Mouse (Mus musculus): ENCODE results near the gene Pla2g4f.

The Pla2g4f gene

GRCm38 (mm10) chr2:120313976-120314375 is at the start of gene Pla2g4f:
Gene Pla2g4f, minus strand, starts transcription at chr2:120314165.
- no peak for DNase-seq (ENCODE audit: low read depth)

GRCm38 (mm10) chr2:120360425-120360824 is 46.5 kb upstream of the Pla2g4f start:
- no peak for DNase-seq (ENCODE audit: low read depth)

GRCm38 (mm10) chr2:120352682-120353646 is 39.0 kb upstream of the Pla2g4f start, which contains the start of gene Vps39:
Gene Vps39, minus strand, starts transcription at chr2:120353137.
- DNase-seq (ENCODE audit: low read depth): peak; percentile 95

GRCm38 (mm10) chr2:120351321-120351720 is 37.4 kb upstream of the Pla2g4f start:
- no peak for DNase-seq (ENCODE audit: low read depth)

GRCm38 (mm10) chr2:120348120-120348519 is 34.2 kb upstream of the Pla2g4f start:
- no peak for DNase-seq (ENCODE audit: low read depth)

GRCm38 (mm10) chr2:120341741-120342140 is 27.8 kb upstream of the Pla2g4f start:
- DNase-seq (ENCODE audit: low read depth): no peak

GRCm38 (mm10) chr2:120337886-120338285 is 23.9 kb upstream of the Pla2g4f start:
- DNase-seq (ENCODE audit: low read depth): peak; percentile 4

- peak; percentile 42 for DNase-seq (ENCODE audit: low read depth)
Observed at GRCm38 (mm10) chr2:120331575-120331974, 17.6 kb upstream of the Pla2g4f start.

GRCm38 (mm10) chr2:120315077-120315476 is 1.1 kb upstream of the Pla2g4f start:
- no peak for DNase-seq (ENCODE audit: low read depth)

- DNase-seq (ENCODE audit: low read depth): no peak
Observed at GRCm38 (mm10) chr2:120314487-120314886, 522 bp upstream of the Pla2g4f start.

GRCm38 (mm10) chr2:120312276-120312825 is 1.6 kb downstream of the Pla2g4f start:
- DNase-seq (ENCODE audit: low read depth): no peak

GRCm38 (mm10) chr2:120304113-120304512 is 9.9 kb downstream of the Pla2g4f start:
- peak; percentile 7 for DNase-seq (ENCODE audit: low read depth)

- no peak for DNase-seq (ENCODE audit: low read depth)
Observed at GRCm38 (mm10) chr2:120301076-120301475, 12.9 kb downstream of the Pla2g4f start.

- no peak for DNase-seq (ENCODE audit: low read depth)
Observed at GRCm38 (mm10) chr2:120299866-120300265, 14.1 kb downstream of the Pla2g4f start.

GRCm38 (mm10) chr2:120296160-120296559 is 17.8 kb downstream of the Pla2g4f start:
- DNase-seq (ENCODE audit: low read depth): no peak

GRCm38 (mm10) chr2:120291471-120292078 is 22.4 kb downstream of the Pla2g4f start:
- no peak for DNase-seq (ENCODE audit: low read depth)

- DNase-seq (ENCODE audit: low read depth): no peak
Observed at GRCm38 (mm10) chr2:120288995-120289394, 25.0 kb downstream of the Pla2g4f start, which contains the start of gene Pla2g4d. Gene Pla2g4d, minus strand, starts transcription at chr2:120289197.

GRCm38 (mm10) chr2:120288401-120288800 is 25.6 kb downstream of the Pla2g4f start:
- no peak for DNase-seq (ENCODE audit: low read depth)

- no peak for DNase-seq (ENCODE audit: low read depth)
Observed at GRCm38 (mm10) chr2:120285639-120286038, 28.3 kb downstream of the Pla2g4f start.

GRCm38 (mm10) chr2:120284705-120285104 is 29.3 kb downstream of the Pla2g4f start:
- no peak for DNase-seq (ENCODE audit: low read depth)

GRCm38 (mm10) chr2:120284094-120284493 is 29.9 kb downstream of the Pla2g4f start:
- no peak for DNase-seq (ENCODE audit: low read depth)

- no peak for DNase-seq (ENCODE audit: low read depth)
Observed at GRCm38 (mm10) chr2:120283550-120283949, 30.4 kb downstream of the Pla2g4f start.

GRCm38 (mm10) chr2:120281221-120281620 is 32.7 kb downstream of the Pla2g4f start:
- DNase-seq (ENCODE audit: low read depth): peak; percentile 27

All from NIH3T3 (cell line).